Mouse (Mus musculus) spleen, adult 12 weeks (tissue): ENCODE results near the gene Galk1.

ENCODE experiments used
- DNase-seq: peaks from one replicate; pipeline ENCODE4 v3.0.0; 2022; ENCODE audit warnings: low spot score

The Galk1 gene

GRCm38 (mm10) chr11:115974309-115975082 is 38.0 kb downstream of the Galk1 start, which contains the start of gene Itgb4:
Gene Itgb4, plus strand, starts transcription at chr11:115974709.
- no peak for DNase-seq

GRCm38 (mm10) chr11:115971016-115971415 is 41.5 kb downstream of the Galk1 start:
- no peak for DNase-seq

- no peak for DNase-seq
Observed at GRCm38 (mm10) chr11:115970006-115970673, 42.4 kb downstream of the Galk1 start.

- DNase-seq, result no peak
Observed at GRCm38 (mm10) chr11:115968731-115969405, 43.7 kb downstream of the Galk1 start.

GRCm38 (mm10) chr11:115964977-115965604 is 47.4 kb downstream of the Galk1 start:
- no peak for DNase-seq

- DNase-seq, result no peak
Observed at GRCm38 (mm10) chr11:115962651-115963412, 49.7 kb downstream of the Galk1 start.

GRCm38 (mm10) chr11:115959018-115959417 is 53.5 kb downstream of the Galk1 start:
- DNase-seq, result no peak
